ENCODE assay signal across 10 mouse cellular contexts in genomic region chr9:54533975-54534374, GRCm38 (mm10). TPM values are rescaled to one million over a fixed set of nuclear protein-coding genes. Genes with fewer than 3 reads are reported as not detected.
DNase-seq lines count a peak whose midpoint lies in the region; ATAC-seq and TF ChIP-seq lines count a peak whose summit lies in the region.
"Had no signal": no experiment of that assay in that cellular context is flagged by ENCODE, and none has a peak within 500 bp of the region (broad histone marks: within the 10 kb centered on the region; RNA-seq: fewer than 3 reads in every experiment).

No protein-coding gene starts in this region.

- ATAC-seq in midbrain, embryonic 12.5 days (ENCODE audit: low FRiP score, low read depth): peak; percentile 63
- ATAC-seq in neural tube, embryonic 15.5 days (ENCODE audit: low FRiP score): peak; percentile 59; the same call in 1 of the 2 replicates

- 68% methylated on average over 5 of the region's 5 CpGs for WGBS in midbrain, embryonic 12.5 days
- WGBS in midbrain, embryonic 10.5 days: 79% methylated on average over 5 of the region's 5 CpGs
- 38% methylated on average over 5 of the region's 5 CpGs for WGBS in neural tube, embryonic 15.5 days

- TF ChIP-seq CTCF in layer of hippocampus, adult 2 months (conservative IDR thresholded peaks at IDR 0.05): no peak

- H3K9me3 ChIP-seq in midbrain, embryonic 12.5 days: no peaks in the 10 kb centered on the region
- no peaks in the 10 kb centered on the region for H3K9me3 ChIP-seq in midbrain, embryonic 10.5 days (replicated peaks)
- H3K9me3 ChIP-seq in neural tube, embryonic 15.5 days (replicated peaks): no peaks in the 10 kb centered on the region
- H3K9me3 ChIP-seq: megakaryocyte, embryonic 14.5 days had no signal

- no peak overlapping the region for H3K4me3 ChIP-seq in midbrain, embryonic 12.5 days
- H3K4me3 ChIP-seq in midbrain, embryonic 10.5 days: no peak overlapping the region
- no peak overlapping the region for H3K4me3 ChIP-seq in layer of hippocampus, adult 2 months
- no peak overlapping the region for H3K4me3 ChIP-seq in neural tube, embryonic 15.5 days (replicated peaks)
- H3K4me3 ChIP-seq: megakaryocyte, embryonic 14.5 days had no signal

- no peak for DNase-seq in midbrain, embryonic 10.5 days (ENCODE audit: low spot score)
- DNase-seq in cerebellum, postnatal 4 days (ENCODE audit: low spot score in 2 of 2): peak; percentile 60 to 90
- peak; percentile 84 to 87 for DNase-seq in layer of hippocampus, adult 2 months (ENCODE audit: low spot score in 2 of 2)
- no peak for DNase-seq in heart, postnatal 10 days
- no peak for DNase-seq in yolk sac, embryonic 10.5 days (ENCODE audit: low spot score)
- DNase-seq in kidney, adult 11 months: no peak

- no peak overlapping the region for H3K4me2 ChIP-seq in midbrain, embryonic 12.5 days (replicated peaks)
- no peak overlapping the region for H3K4me2 ChIP-seq in neural tube, embryonic 15.5 days

- H3K27ac ChIP-seq in midbrain, embryonic 12.5 days (replicated peaks): no peak overlapping the region
- H3K27ac ChIP-seq in midbrain, embryonic 10.5 days (replicated peaks): no peak overlapping the region
- peak overlapping the region; percentile 88 for H3K27ac ChIP-seq in layer of hippocampus, adult 2 months
- H3K27ac ChIP-seq in neural tube, embryonic 15.5 days (replicated peaks): peak overlapping the region; percentile 54

- H3K27me3 ChIP-seq in midbrain, embryonic 12.5 days: no peaks in the 10 kb centered on the region
- H3K27me3 ChIP-seq in midbrain, embryonic 10.5 days (ENCODE audit: low read depth, poor library complexity, severe bottlenecking): no peaks in the 10 kb centered on the region
- 0 out of 2 replicates have a peak, but pooled peaks cover 3% of the 10 kb centered on the region for H3K27me3 ChIP-seq in neural tube, embryonic 15.5 days (replicated peaks)

- intact Hi-C loops in heart, postnatal 10 days (cut with DNase I): no loop called here

- H3K4me1 ChIP-seq in midbrain, embryonic 12.5 days: peaks cover 16% of the 10 kb centered on the region; the same call in 1 of the 2 replicates
- peaks cover 9% of the 10 kb centered on the region; the same call in 1 of the 2 replicates for H3K4me1 ChIP-seq in midbrain, embryonic 10.5 days
- peaks cover 11% of the 10 kb centered on the region for H3K4me1 ChIP-seq in neural tube, embryonic 15.5 days
- H3K4me1 ChIP-seq: megakaryocyte, embryonic 14.5 days had no signal

- H3K36me3 ChIP-seq in midbrain, embryonic 12.5 days: no peaks in the 10 kb centered on the region
- H3K36me3 ChIP-seq in midbrain, embryonic 10.5 days: no peaks in the 10 kb centered on the region
- no peaks in the 10 kb centered on the region for H3K36me3 ChIP-seq in neural tube, embryonic 15.5 days

- no peak overlapping the region for H3K9ac ChIP-seq in midbrain, embryonic 12.5 days (replicated peaks)
- no peak overlapping the region for H3K9ac ChIP-seq in neural tube, embryonic 15.5 days (replicated peaks)

RNA-seq across cellular contexts. Expression of gene Sh2d7, which starts 4.8 kb away (rescaled TPM):
- 0.13 TPM in 1 of 2 replicates, not detected in the other for polyA plus RNA-seq in midbrain, embryonic 12.5 days (2016; fragmentation: Nextera tagmentation; extraction: Ambion mirVana)
- not detected in 2 replicates for polyA plus RNA-seq in midbrain, embryonic 10.5 days (2016; fragmentation: Nextera tagmentation; extraction: Ambion mirVana)
- not detected for total RNA-seq in layer of hippocampus, adult 2 months (2021)
- 0.13 TPM in 1 of 2 replicates, not detected in the other for polyA plus RNA-seq in neural tube, embryonic 15.5 days (2015; fragmentation: Nextera tagmentation; extraction: Ambion mirVana)
- total RNA-seq in heart, postnatal 10 days (2021): not detected
- polyA plus RNA-seq: gonadal fat pad, adult 2 months had no signal

RNA-seq across cellular contexts. Expression of gene Cib2, which starts 26.0 kb away (rescaled TPM):
- polyA plus RNA-seq in midbrain, embryonic 12.5 days (2016; fragmentation: Nextera tagmentation; extraction: Ambion mirVana): 17.4 and 18.6 TPM in 2 replicates
- polyA plus RNA-seq in midbrain, embryonic 10.5 days (2016; fragmentation: Nextera tagmentation; extraction: Ambion mirVana): 9.9 and 12.7 TPM in 2 replicates
- 10 to 100 TPM; 18.7 to 19.6 TPM for total RNA-seq in layer of hippocampus, adult 2 months (2021)
- 63.6 and 76.2 TPM in 2 replicates for polyA plus RNA-seq in neural tube, embryonic 15.5 days (2015; fragmentation: Nextera tagmentation; extraction: Ambion mirVana)
- 10 to 100 TPM in 1 of 2 experiments, 1 to 10 TPM in 1; 2.9 to 11.0 TPM for total RNA-seq in heart, postnatal 10 days (2021)

RNA-seq across cellular contexts. Expression of gene Dmxl2, which starts 32.5 kb away (rescaled TPM):
- polyA plus RNA-seq in midbrain, embryonic 12.5 days (2016; fragmentation: Nextera tagmentation; extraction: Ambion mirVana): 20.8 and 25.5 TPM in 2 replicates
- 8.6 and 9.0 TPM in 2 replicates for polyA plus RNA-seq in midbrain, embryonic 10.5 days (2016; fragmentation: Nextera tagmentation; extraction: Ambion mirVana)
- total RNA-seq in layer of hippocampus, adult 2 months (2021): 100 to 1,000 TPM; 214 TPM
- 55.3 and 60.5 TPM in 2 replicates for polyA plus RNA-seq in neural tube, embryonic 15.5 days (2015; fragmentation: Nextera tagmentation; extraction: Ambion mirVana)
- 10 to 100 TPM; 19.1 to 22.1 TPM for total RNA-seq in heart, postnatal 10 days (2021)

RNA-seq across cellular contexts. Expression of gene Idh3a, which starts 52.2 kb away (rescaled TPM):
- polyA plus RNA-seq in midbrain, embryonic 12.5 days (2016; fragmentation: Nextera tagmentation; extraction: Ambion mirVana): 101 and 102 TPM in 2 replicates
- 113 and 124 TPM in 2 replicates for polyA plus RNA-seq in midbrain, embryonic 10.5 days (2016; fragmentation: Nextera tagmentation; extraction: Ambion mirVana)
- 100 to 1,000 TPM; 159 to 179 TPM for total RNA-seq in layer of hippocampus, adult 2 months (2021)
- 167 and 173 TPM in 2 replicates for polyA plus RNA-seq in neural tube, embryonic 15.5 days (2015; fragmentation: Nextera tagmentation; extraction: Ambion mirVana)
- total RNA-seq in heart, postnatal 10 days (2021): 100 to 1,000 TPM; 529 to 594 TPM

Comparison
In these comparisons a context has a peak if more than half of its experiments do, and no peak if none do; other contexts are left out.
1. H3K27ac ChIP-seq: peak in layer of hippocampus, adult 2 months (single experiment) and neural tube, embryonic 15.5 days (single experiment); none in midbrain, embryonic 12.5 days (single experiment) and midbrain, embryonic 10.5 days (single experiment).
2. DNase-seq: peak in cerebellum, postnatal 4 days (2 of 2) and layer of hippocampus, adult 2 months (2 of 2); none in midbrain, embryonic 10.5 days (single experiment), heart, postnatal 10 days (0 of 2), yolk sac, embryonic 10.5 days (single experiment) and kidney, adult 11 months (single experiment).